In the genomic region with DNA sequence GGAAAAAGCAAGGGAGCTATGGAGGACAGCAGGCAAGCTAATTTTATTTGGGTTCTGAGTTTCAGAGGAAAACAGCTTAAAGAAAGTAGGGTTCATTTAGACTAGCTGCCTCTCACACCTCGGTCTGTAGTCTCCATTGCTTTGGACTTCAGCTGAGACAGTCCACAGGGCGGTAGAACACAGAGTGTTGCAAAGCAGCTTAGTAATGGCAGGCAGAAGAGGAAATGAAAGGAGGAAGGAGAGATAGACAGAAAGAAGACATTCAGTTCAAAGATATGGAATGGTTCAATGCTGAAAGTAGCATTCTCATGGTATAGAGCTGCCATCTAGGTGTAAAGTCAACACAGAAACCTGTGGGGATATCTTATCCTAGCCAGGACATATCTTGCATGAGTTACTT, we compare ENCODE assay signal across 18 mouse cellular contexts.
"Had no signal": no experiment of that assay in that cellular context is flagged by ENCODE, and none has a peak within 500 bp of the region (broad histone marks: within the 10 kb centered on the region; RNA-seq: fewer than 3 reads in every experiment).

No protein-coding gene starts in this region.

- H3K27me3 ChIP-seq: limb, embryonic 13.5 days; liver, embryonic 12.5 days; liver, embryonic 15.5 days; lung, embryonic 15.5 days; megakaryocyte, embryonic 14.5 days had no signal

- H3K36me3 ChIP-seq: limb, embryonic 10.5 days; limb, embryonic 13.5 days; liver, embryonic 12.5 days; liver, embryonic 15.5 days; lung, embryonic 15.5 days had no signal

- DNase-seq: kidney, adult 2 months; kidney, postnatal 25 days; liver; lung, adult 18-20 months; lung, postnatal 10 days; lung, postnatal 36 days; midbrain, embryonic 14.5 days; right cerebral cortex, postnatal 4 days; thymus, postnatal 36 days had no signal

- H3K9ac ChIP-seq: limb, embryonic 13.5 days; liver, embryonic 12.5 days; liver, embryonic 15.5 days; lung, embryonic 15.5 days had no signal

- H3K4me1 ChIP-seq: limb, embryonic 13.5 days; liver, embryonic 12.5 days; liver, embryonic 15.5 days; lung, embryonic 15.5 days; megakaryocyte, embryonic 14.5 days had no signal

- H3K27ac ChIP-seq: kidney, postnatal 0 days; limb, embryonic 10.5 days; limb, embryonic 13.5 days; liver, embryonic 12.5 days; liver, embryonic 15.5 days; lung, embryonic 15.5 days had no signal

- H3K9me3 ChIP-seq: limb, embryonic 10.5 days; limb, embryonic 13.5 days; liver, embryonic 12.5 days; liver, embryonic 15.5 days had no signal

- ATAC-seq: intestine, postnatal 0 days; liver, embryonic 12.5 days had no signal

- H3K4me2 ChIP-seq: limb, embryonic 13.5 days; liver, embryonic 12.5 days; liver, embryonic 15.5 days; lung, embryonic 15.5 days; midbrain, embryonic 11.5 days had no signal

- H3K4me3 ChIP-seq: limb, embryonic 10.5 days; limb, embryonic 13.5 days; liver, embryonic 12.5 days; liver, embryonic 15.5 days; lung, embryonic 15.5 days; megakaryocyte, embryonic 14.5 days had no signal
